Mouse (Mus musculus) naive thymus-derived CD4-positive, alpha-beta T cell, adult 5 months (primary cell): ENCODE measurements around the gene Tmem186. TPM values are rescaled to one million over a fixed set of nuclear protein-coding genes. Genes with fewer than 3 reads are reported as not detected.

Experiments
- polyA plus RNA-seq: library from polyadenylated mRNA; unstranded; fragments of 100-300 nt; shearing (Covaris generic); gene quantifications from one replicate; pipeline ENCODE4 v1.2.1, GENCODE M21; 2017

Gene Tmem186
- polyA plus RNA-seq = 17.2 TPM

GRCm38 (mm10) chr16:8637217-8638051 lies at the start of gene Tmem186, which contains the start of gene Pmm2:
Tmem186 (minus strand) TSS chr16:8637712.
Pmm2 (plus strand) TSS chr16:8637674.

GRCm38 (mm10) chr16:8680470-8680869 lies 43.0 kb upstream of the Tmem186 start, which contains the start of gene Gm5767:
Gm5767 (plus strand) TSS chr16:8680770.

GRCm38 (mm10) chr16:8671551-8672349 lies 34.2 kb upstream of the Tmem186 start, which contains the start of gene Carhsp1:
Carhsp1 (minus strand) TSS chr16:8672155.

Other genes starting within 250 kb of the Tmem186 start
- gene Tmem114, start 212.6 kb downstream of the Tmem186 start, polyA plus RNA-seq = not detected
- gene Mettl22, start 166.9 kb downstream of the Tmem186 start, polyA plus RNA-seq = 23.2 TPM
- 0.30 TPM for gene Abat, start 124.3 kb downstream of the Tmem186 start, polyA plus RNA-seq
- 84.2 TPM for gene Pmm2, start within 50 bp of the Tmem186 start, polyA plus RNA-seq
- gene Carhsp1, start 34.4 kb upstream of the Tmem186 start, polyA plus RNA-seq = 14.3 TPM
- gene Gm5767, start 43.1 kb upstream of the Tmem186 start, polyA plus RNA-seq = not detected
- 182 TPM for gene Usp7, start 154.6 kb upstream of the Tmem186 start, polyA plus RNA-seq
- 71.5 TPM for gene 1810013L24Rik, start 192.4 kb upstream of the Tmem186 start, polyA plus RNA-seq